Mouse (Mus musculus) heart, embryonic 14.5 days (tissue): ENCODE data around the gene Slc35g3. TPM values are rescaled to one million over a fixed set of nuclear protein-coding genes. Genes with fewer than 3 reads are reported as not detected.
"Not testable (repeated sequence)": the region's sequence is repeated elsewhere in the genome, so short reads cannot be mapped to it uniquely, and the experiment has no call there.

Experiments used
- ATAC-seq: fragments of 200-750 bp; cut with Nextera tagmentation; 2 replicates; pipeline ENCODE4 v1.8.0; 2017; ENCODE audit warnings: low read depth, moderate TSS enrichment; ENCODE audit not compliant: insufficient number of reproducible peaks, insufficient read depth, low FRiP score
- H3K27ac ChIP-seq, 2 experiments: fragments of 200-500 bp in 1 of 2; fragments of 300-500 bp in 1 of 2; sonication (generic) in 1 of 2; replicated peaks in 1 of 2; 2 replicates each; pipeline ENCODE4 v1.5.1; 2012 to 2014; ENCODE audit warnings: low read depth in 2 of 2, low read length in 2 of 2, control low read depth in 1 of 2, mild to moderate bottlenecking in 1 of 2, mixed read lengths in 1 of 2; ENCODE audit not compliant: control insufficient read depth in 1 of 2, insufficient read depth in 1 of 2
- H3K27me3 ChIP-seq: fragments of 300-500 bp; sonication (generic); 2 replicates; pipeline ENCODE4 v1.6.1; 2014; ENCODE audit warnings: mild to moderate bottlenecking, low read length, control low read depth; ENCODE audit not compliant: control insufficient read depth, insufficient read depth
- H3K36me3 ChIP-seq: fragments of 300-500 bp; sonication (generic); 2 replicates; pipeline ENCODE4 v1.6.1; 2014; ENCODE audit warnings: mild to moderate bottlenecking, control low read depth, low read length, mixed read lengths; ENCODE audit not compliant: control insufficient read depth, insufficient read depth
- H3K4me1 ChIP-seq, 2 experiments: fragments of 200-500 bp in 1 of 2; fragments of 300-500 bp in 1 of 2; sonication (generic) in 1 of 2; 2 replicates each; pipeline ENCODE4 v1.6.1; 2012 to 2014; ENCODE audit warnings: low read length in 2 of 2, control low read depth in 1 of 2, mixed read lengths in 1 of 2; ENCODE audit not compliant: control insufficient read depth in 2 of 2, insufficient read depth in 2 of 2
- H3K4me2 ChIP-seq: fragments of 300-500 bp; sonication (generic); 2 replicates; pipeline ENCODE4 v1.6.1; 2014; ENCODE audit warnings: mild to moderate bottlenecking, low read length
- H3K4me3 ChIP-seq, 2 experiments: fragments of 200-500 bp in 1 of 2; fragments of 300-500 bp in 1 of 2; sonication (generic) in 1 of 2; 2 replicates each; pipeline ENCODE4 v1.5.1; 2012 to 2014; ENCODE audit warnings: low read length in 2 of 2, mild to moderate bottlenecking in 2 of 2, control low read depth in 1 of 2, low read depth in 1 of 2, moderate library complexity in 1 of 2; ENCODE audit not compliant: control insufficient read depth in 1 of 2, insufficient read depth in 1 of 2
- H3K9ac ChIP-seq: fragments of 300-500 bp; sonication (generic); 2 replicates; pipeline ENCODE4 v1.6.1; 2014; ENCODE audit warnings: mild to moderate bottlenecking, low read length
- H3K9me3 ChIP-seq: fragments of 300-500 bp; sonication (generic); 2 replicates; pipeline ENCODE4 v1.6.1; 2016; ENCODE audit warnings: low read length, control low read depth; ENCODE audit not compliant: control insufficient read depth
- WGBS: fragments of 180-500 bp; shearing (Covaris S2); extraction: QIAGEN DNeasy Blood & Tissue Kit; methylation state at CpG from one replicate; pipeline ENCODE4 v1.1.7; 2014; 5-methylcytosine and 5-hydroxymethylcytosine counted together
- polyA plus RNA-seq: library from polyadenylated mRNA; unstranded; fragments of >200 nt; fragmentation: Nextera tagmentation; extraction: Ambion mirVana; gene quantifications from 2 replicates; pipeline ENCODE4 v1.2.1, GENCODE M21; 2014

Slc35g3 gene
- polyA plus RNA-seq, 1 experiment from 2014 or later: not detected

GRCm38 (mm10) chr11:69751635-69752034 is 10.1 kb downstream of the Slc35g3 start:
- H3K9ac ChIP-seq: peak overlapping the region; percentile 12; the same call in 1 of the 2 replicates
- no peak overlapping the region for H3K4me2 ChIP-seq
- no peak overlapping the region for H3K27ac ChIP-seq

GRCm38 (mm10) chr11:69731408-69731807 is 30.4 kb downstream of the Slc35g3 start:
- not testable (repeated sequence) for H3K4me2 ChIP-seq, H3K9me3 ChIP-seq, ATAC-seq, H3K4me1 ChIP-seq, H3K27me3 ChIP-seq, H3K9ac ChIP-seq, H3K4me3 ChIP-seq, H3K27ac ChIP-seq
- WGBS: 75% methylated on average over 2 of the region's 3 CpGs
- H3K36me3 ChIP-seq: peaks cover 31% of the 10 kb centered on the region

More at GRCm38 (mm10) chr11:69751635-69752034, 10.1 kb downstream of the Slc35g3 start:
- H3K27me3 ChIP-seq: no peaks in the 10 kb centered on the region
- peaks cover 18% of the 10 kb centered on the region for H3K36me3 ChIP-seq
- 16% methylated on average over 3 of the region's 3 CpGs for WGBS
- H3K4me3 ChIP-seq: no peak overlapping the region
- no peak for ATAC-seq
- peaks cover 0 to 36% of the 10 kb centered on the region in 2 experiments; a peak in 3 of 4 replicates for H3K4me1 ChIP-seq
- H3K9me3 ChIP-seq: no peaks in the 10 kb centered on the region

- no peak overlapping the region for H3K9ac ChIP-seq
- H3K4me1 ChIP-seq: no peaks in the 10 kb centered on the region
- H3K4me3 ChIP-seq: no peak overlapping the region
- H3K27me3 ChIP-seq: no peaks in the 10 kb centered on the region
- WGBS: 20% methylated on average over 3 of the region's 3 CpGs
- H3K9me3 ChIP-seq: no peaks in the 10 kb centered on the region
- H3K4me2 ChIP-seq: no peak overlapping the region
- no peak for ATAC-seq
- H3K27ac ChIP-seq: no peak overlapping the region
- peaks cover 7% of the 10 kb centered on the region for H3K36me3 ChIP-seq
Measured at GRCm38 (mm10) chr11:69729063-69729462, 32.7 kb downstream of the Slc35g3 start.

- WGBS: 29% methylated on average over 5 of the region's 5 CpGs
Measured at GRCm38 (mm10) chr11:69725951-69726350, 35.8 kb downstream of the Slc35g3 start.

GRCm38 (mm10) chr11:69723074-69723473 is 38.7 kb downstream of the Slc35g3 start:
- H3K9ac ChIP-seq: no peak overlapping the region
- H3K4me2 ChIP-seq: no peak overlapping the region
- no peak overlapping the region for H3K27ac ChIP-seq
- no peak overlapping the region for H3K4me3 ChIP-seq
- no peak for ATAC-seq
- 0 out of 4 replicates have a peak, but pooled peaks cover 0 to 2% of the 10 kb centered on the region in 2 experiments for H3K4me1 ChIP-seq
- no peaks in the 10 kb centered on the region for H3K27me3 ChIP-seq
- 33% methylated on average over 2 of the region's 2 CpGs for WGBS
- no peaks in the 10 kb centered on the region for H3K9me3 ChIP-seq
- no peaks in the 10 kb centered on the region for H3K36me3 ChIP-seq

More at GRCm38 (mm10) chr11:69725951-69726350, 35.8 kb downstream of the Slc35g3 start:
- H3K4me2 ChIP-seq: no peak overlapping the region
- no peak for ATAC-seq
- H3K36me3 ChIP-seq: no peaks in the 10 kb centered on the region
- no peaks in the 10 kb centered on the region for H3K9me3 ChIP-seq
- no peaks in the 10 kb centered on the region for H3K27me3 ChIP-seq
- no peaks in the 10 kb centered on the region for H3K4me1 ChIP-seq
- no peak overlapping the region for H3K27ac ChIP-seq
- no peak overlapping the region for H3K9ac ChIP-seq
- no peak overlapping the region for H3K4me3 ChIP-seq

- Histone ChIP-seq H3K36me3 (no peaks in the 10 kb centered on the region), H3K27ac (no peak overlapping the region), H3K9me3 (no peaks in the 10 kb centered on the region), H3K9ac (no peak overlapping the region), H3K4me3 (no peak overlapping the region), H3K27me3 (no peaks in the 10 kb centered on the region), H3K4me1 (peaks cover 0 to 7% of the 10 kb centered on the region in 2 experiments; a peak in 2 of 4 replicates), H3K4me2 (no peak overlapping the region)
- ATAC-seq: no peak
- 77% methylated on average over 6 of the region's 6 CpGs for WGBS
Measured at GRCm38 (mm10) chr11:69720852-69721251, 40.9 kb downstream of the Slc35g3 start.

- H3K4me3 ChIP-seq: no peak overlapping the region
- no peak for ATAC-seq
- H3K27ac ChIP-seq: no peak overlapping the region
- 69% methylated on average over 6 of the region's 6 CpGs for WGBS
- no peak overlapping the region for H3K9ac ChIP-seq
- no peaks in the 10 kb centered on the region for H3K27me3 ChIP-seq
- no peaks in the 10 kb centered on the region for H3K36me3 ChIP-seq
- H3K4me2 ChIP-seq: no peak overlapping the region
- no peaks in the 10 kb centered on the region for H3K9me3 ChIP-seq
- peaks cover 2 to 12% of the 10 kb centered on the region in 2 experiments; a peak in 3 of 4 replicates for H3K4me1 ChIP-seq
Measured at GRCm38 (mm10) chr11:69719423-69719822, 42.3 kb downstream of the Slc35g3 start.

GRCm38 (mm10) chr11:69718661-69719060 is 43.1 kb downstream of the Slc35g3 start:
- peaks cover 2 to 12% of the 10 kb centered on the region in 2 experiments; a peak in 3 of 4 replicates for H3K4me1 ChIP-seq
- H3K9me3 ChIP-seq: no peaks in the 10 kb centered on the region
- H3K27me3 ChIP-seq: no peaks in the 10 kb centered on the region
- no peak for ATAC-seq
- 0 out of 2 replicates have a peak overlapping the region, but pooled peaks have one; percentile 41 for H3K9ac ChIP-seq
- peak overlapping the region; percentile 42 for H3K4me2 ChIP-seq
- H3K36me3 ChIP-seq: no peaks in the 10 kb centered on the region
- no peak overlapping the region for H3K27ac ChIP-seq
- WGBS: 30% methylated on average over 15 of the region's 15 CpGs
- no peak overlapping the region for H3K4me3 ChIP-seq
